Mouse (Mus musculus) intestine, embryonic 16.5 days (tissue): ENCODE data around the gene Bin2. TPM values are rescaled to one million over a fixed set of nuclear protein-coding genes. Genes with fewer than 3 reads are reported as not detected.

Experiments used
- ATAC-seq: fragments of 200-750 bp; cut with Nextera tagmentation; 2 replicates; pipeline ENCODE4 v1.8.0; 2017; ENCODE audit warnings: moderate TSS enrichment, moderate library complexity
- H3K27ac ChIP-seq: fragments of 300-500 bp; sonication (generic); 2 replicates; pipeline ENCODE4 v1.5.1; 2014; ENCODE audit warnings: mild to moderate bottlenecking, low read length
- H3K27me3 ChIP-seq: fragments of 300-500 bp; sonication (generic); replicated peaks from 2 replicates; pipeline ENCODE4 v1.6.1; 2014; ENCODE audit warnings: low read length, control low read depth, mixed read lengths; ENCODE audit not compliant: control insufficient read depth, insufficient read depth
- H3K36me3 ChIP-seq: fragments of 300-500 bp; sonication (generic); 2 replicates; pipeline ENCODE4 v1.6.1; 2014; ENCODE audit warnings: low read length, control low read depth; ENCODE audit not compliant: control insufficient read depth, insufficient read depth
- H3K4me1 ChIP-seq: fragments of 300-500 bp; sonication (generic); 2 replicates; pipeline ENCODE4 v1.6.1; 2014; ENCODE audit warnings: low read length, control low read depth, mixed read lengths; ENCODE audit not compliant: control insufficient read depth, insufficient read depth
- H3K4me2 ChIP-seq: fragments of 300-500 bp; sonication (generic); 2 replicates; pipeline ENCODE4 v1.6.1; 2014; ENCODE audit warnings: low read depth, low read length, control low read depth
- H3K4me3 ChIP-seq: fragments of 300-500 bp; sonication (generic); 2 replicates; pipeline ENCODE4 v1.5.1; 2014; ENCODE audit warnings: mild to moderate bottlenecking, low read length
- H3K9ac ChIP-seq: fragments of 300-500 bp; sonication (generic); 2 replicates; pipeline ENCODE4 v1.6.1; 2014; ENCODE audit warnings: low read depth, low read length
- H3K9me3 ChIP-seq: fragments of 300-500 bp; sonication (generic); 2 replicates; pipeline ENCODE4 v1.6.1; 2016; ENCODE audit warnings: low read length, control low read depth; ENCODE audit not compliant: control insufficient read depth
- WGBS: fragments of 180-500 bp; shearing (Covaris S2); extraction: QIAGEN DNeasy Blood & Tissue Kit; methylation state at CpG from one replicate; pipeline ENCODE4 v1.1.7; 2014; 5-methylcytosine and 5-hydroxymethylcytosine counted together
- polyA plus RNA-seq: library from polyadenylated mRNA; unstranded; fragments of >200 nt; fragmentation: Nextera tagmentation; extraction: Ambion mirVana; gene quantifications from 2 replicates; pipeline ENCODE4 v1.2.1, GENCODE M21; 2015

Bin2 gene
- polyA plus RNA-seq, 1 experiment from 2014 or later = 9.2 TPM

DNA sequence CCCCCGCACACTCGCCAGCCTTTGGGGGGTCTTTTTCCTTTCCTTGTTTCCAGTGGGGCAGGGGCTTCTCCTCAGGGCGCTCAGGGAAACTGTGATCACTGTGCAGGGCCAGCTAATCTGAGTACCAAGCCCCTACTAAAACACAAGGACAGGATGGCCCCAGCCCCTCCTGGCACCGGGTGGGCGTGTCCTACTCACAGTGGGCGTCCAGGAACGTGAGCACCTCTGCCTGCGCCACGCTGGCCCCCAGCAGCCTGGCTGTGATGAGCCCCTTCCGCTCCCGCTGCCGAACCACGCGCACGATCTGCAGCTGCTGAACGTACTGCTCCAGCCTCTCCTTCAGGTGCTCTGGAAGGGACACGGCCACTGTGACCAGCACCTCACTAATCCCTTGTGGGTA lies 34.6 kb upstream of the Bin2 start:
- Histone ChIP-seq H3K4me2 (no peak overlapping the region), H3K4me1 (no peaks in the 10 kb centered on the region), H3K9ac (no peak overlapping the region), H3K36me3 (no peaks in the 10 kb centered on the region), H3K4me3 (no peak overlapping the region), H3K9me3 (no peaks in the 10 kb centered on the region), H3K27ac (no peak overlapping the region), H3K27me3 (no peaks in the 10 kb centered on the region)
- no peak for ATAC-seq
- WGBS = 12% methylated on average over 17 of the region's 17 CpGs

DNA sequence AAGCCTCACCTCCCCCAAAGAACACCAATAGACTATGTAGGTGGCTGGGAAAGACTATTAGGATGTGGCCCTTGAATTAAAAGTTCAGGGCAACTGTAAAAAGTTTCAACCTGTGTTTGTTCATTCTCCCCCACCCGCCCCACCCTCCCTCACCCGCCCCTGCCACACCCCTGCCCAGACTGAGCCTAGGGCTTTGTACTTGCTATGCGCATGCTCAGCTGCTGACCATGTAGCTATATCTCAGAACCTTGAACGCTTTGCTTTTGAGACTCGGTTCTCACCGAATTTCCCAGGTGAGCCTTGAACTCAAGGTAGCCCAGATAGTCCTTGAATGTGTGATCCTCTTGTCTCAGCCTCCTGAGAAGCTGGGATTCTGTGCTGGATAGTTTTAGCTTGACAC lies 32.5 kb upstream of the Bin2 start:
- H3K4me3 ChIP-seq = no peak overlapping the region
- peak; percentile 60; the same call in 1 of the 2 replicates for ATAC-seq

DNA sequence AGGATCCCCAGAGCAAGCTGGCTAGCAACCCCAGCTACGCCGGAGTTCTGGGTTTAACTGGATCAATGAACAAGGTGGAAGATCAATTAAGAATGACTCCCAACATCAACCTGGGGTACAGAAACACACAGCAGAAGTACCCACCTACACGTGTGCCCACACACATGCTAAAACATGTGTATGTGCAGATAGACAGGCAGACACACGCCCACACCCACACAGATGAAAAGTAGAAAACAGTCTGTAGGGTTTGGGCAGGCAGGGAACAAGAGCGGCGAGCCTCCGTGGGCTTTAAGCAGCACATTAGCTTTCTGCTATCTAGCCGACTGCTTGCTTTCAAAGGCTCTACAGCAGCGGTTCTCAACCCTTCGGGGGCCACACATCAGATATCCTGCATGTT lies 31.8 kb upstream of the Bin2 start:
- H3K36me3 ChIP-seq = no peaks in the 10 kb centered on the region
- WGBS = 67% methylated on average over 10 of the region's 10 CpGs
- no peaks in the 10 kb centered on the region for H3K27me3 ChIP-seq
- no peak overlapping the region for H3K4me3 ChIP-seq
- H3K4me2 ChIP-seq = no peak overlapping the region
- no peak for ATAC-seq
- no peaks in the 10 kb centered on the region for H3K4me1 ChIP-seq
- H3K9me3 ChIP-seq = no peaks in the 10 kb centered on the region
- H3K27ac ChIP-seq = no peak overlapping the region
- no peak overlapping the region for H3K9ac ChIP-seq

More for the DNA sequence above, 32.5 kb upstream of the Bin2 start:
- Histone ChIP-seq H3K4me2 (no peak overlapping the region), H3K36me3 (no peaks in the 10 kb centered on the region), H3K4me1 (no peaks in the 10 kb centered on the region), H3K9ac (no peak overlapping the region), H3K9me3 (no peaks in the 10 kb centered on the region), H3K27me3 (no peaks in the 10 kb centered on the region), H3K27ac (no peak overlapping the region)
- 54% methylated on average over 6 of the region's 6 CpGs for WGBS

DNA sequence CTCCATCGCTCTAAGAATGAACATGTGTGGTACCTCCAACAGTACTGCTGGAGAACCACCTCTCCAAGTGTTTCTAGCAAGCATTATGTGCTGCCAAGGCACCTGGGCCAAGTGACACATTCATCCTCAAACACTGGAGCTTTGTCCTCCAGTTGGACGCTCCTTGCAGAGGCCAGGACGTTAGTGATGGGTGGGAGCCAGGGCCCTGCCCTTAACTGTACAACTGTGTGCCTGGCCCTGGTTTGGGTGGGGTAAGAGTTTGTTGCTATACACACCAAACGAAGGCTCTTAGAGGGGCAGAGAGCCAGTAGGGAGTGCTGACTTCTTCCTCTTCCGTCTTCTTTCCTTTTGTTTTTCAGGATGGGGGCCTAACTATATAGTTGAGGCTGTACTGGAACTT lies 31.1 kb upstream of the Bin2 start:
- Histone ChIP-seq H3K4me1 (no peaks in the 10 kb centered on the region), H3K9ac (no peak overlapping the region), H3K4me3 (no peak overlapping the region), H3K27me3 (no peaks in the 10 kb centered on the region), H3K36me3 (no peaks in the 10 kb centered on the region), H3K27ac (no peak overlapping the region), H3K9me3 (no peaks in the 10 kb centered on the region), H3K4me2 (no peak overlapping the region)
- no peak for ATAC-seq
- WGBS = 65% methylated on average over 5 of the region's 5 CpGs

DNA sequence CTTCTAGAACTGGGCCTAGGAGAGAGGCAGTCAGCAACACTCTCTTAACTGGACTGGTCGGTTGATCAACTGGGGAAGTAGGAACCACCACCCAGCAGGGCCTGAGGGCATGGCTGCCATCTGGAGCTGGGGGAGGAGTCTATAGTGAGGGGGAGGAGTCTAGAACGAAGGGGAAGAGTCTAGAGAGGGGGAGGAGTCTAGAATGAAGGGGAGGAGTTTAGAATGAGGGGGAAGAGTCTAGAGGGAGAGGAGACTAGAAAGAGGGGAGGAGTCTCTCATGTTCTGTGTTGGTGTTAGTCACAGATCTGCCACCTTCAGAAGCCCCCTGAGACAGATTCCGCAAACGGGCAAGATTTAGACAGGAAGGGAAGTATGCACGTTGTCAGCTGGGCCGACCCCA lies 30.0 kb upstream of the Bin2 start:
- 73% methylated on average over 6 of the region's 6 CpGs for WGBS
- Histone ChIP-seq H3K4me1 (no peaks in the 10 kb centered on the region), H3K9ac (no peak overlapping the region), H3K4me3 (no peak overlapping the region), H3K27ac (no peak overlapping the region), H3K4me2 (no peak overlapping the region), H3K27me3 (no peaks in the 10 kb centered on the region), H3K9me3 (no peaks in the 10 kb centered on the region), H3K36me3 (no peaks in the 10 kb centered on the region)
- ATAC-seq = no peak

- Histone ChIP-seq H3K9ac (no peak overlapping the region), H3K4me1 (no peaks in the 10 kb centered on the region), H3K36me3 (no peaks in the 10 kb centered on the region), H3K4me3 (no peak overlapping the region), H3K4me2 (no peak overlapping the region), H3K27ac (no peak overlapping the region), H3K27me3 (no peaks in the 10 kb centered on the region), H3K9me3 (no peaks in the 10 kb centered on the region)
- ATAC-seq = no peak
- WGBS = 70% methylated on average over 10 of the region's 10 CpGs
Measured at GRCm38 (mm10) chr15:100698078-100698477, 28.7 kb upstream of the Bin2 start.

- Histone ChIP-seq H3K9ac (no peak overlapping the region), H3K36me3 (no peaks in the 10 kb centered on the region), H3K27ac (no peak overlapping the region), H3K4me2 (no peak overlapping the region), H3K4me3 (no peak overlapping the region), H3K4me1 (no peaks in the 10 kb centered on the region), H3K9me3 (peaks cover 6% of the 10 kb centered on the region), H3K27me3 (no peaks in the 10 kb centered on the region)
- WGBS = 90% methylated on average over 9 of the region's 9 CpGs
- ATAC-seq = no peak
Measured at GRCm38 (mm10) chr15:100694406-100694805, 25.1 kb upstream of the Bin2 start.

DNA sequence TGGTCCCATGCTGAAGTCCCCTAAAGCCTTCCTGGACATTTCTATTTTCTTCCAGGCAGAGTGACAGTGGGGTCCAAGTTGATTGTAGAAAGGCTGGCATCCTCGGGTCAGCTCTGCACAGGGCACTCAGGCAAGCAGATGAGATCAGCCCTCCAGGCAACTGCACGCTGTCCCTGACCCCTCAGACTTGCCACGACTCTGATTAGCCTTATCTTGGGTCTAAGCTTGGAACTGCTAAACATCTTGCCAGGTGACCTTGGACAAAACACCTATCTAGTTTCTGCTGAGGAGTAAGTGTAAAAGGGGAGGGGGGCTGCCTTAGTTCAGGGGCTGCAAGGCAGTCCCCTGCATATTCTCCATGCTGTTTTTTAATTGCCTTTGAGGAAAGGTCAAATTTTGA lies 22.6 kb upstream of the Bin2 start:
- no peak overlapping the region for H3K9ac ChIP-seq
- 45% methylated on average over 3 of the region's 3 CpGs for WGBS
- no peaks in the 10 kb centered on the region for H3K36me3 ChIP-seq
- peaks cover 6% of the 10 kb centered on the region for H3K9me3 ChIP-seq
- no peak overlapping the region for H3K4me3 ChIP-seq
- H3K27ac ChIP-seq = no peak overlapping the region
- ATAC-seq = no peak
- H3K4me2 ChIP-seq = no peak overlapping the region
- H3K27me3 ChIP-seq = no peaks in the 10 kb centered on the region
- peaks cover 6% of the 10 kb centered on the region for H3K4me1 ChIP-seq

- 50% methylated on average over 8 of the region's 8 CpGs for WGBS
- Histone ChIP-seq H3K4me2 (0 out of 2 replicates have a peak within 1 kb of the TSS, but pooled peaks have one; percentile 11), H3K27me3 (no peaks in the 10 kb centered on the region), H3K9me3 (peaks cover 6% of the 10 kb centered on the region), H3K4me3 (peak within 1 kb of the TSS; percentile 11; the same call in 1 of the 2 replicates), H3K36me3 (no peaks in the 10 kb centered on the region), H3K4me1 (peaks cover 8% of the 10 kb centered on the region), H3K27ac (0 out of 2 replicates have a peak within 1 kb of the TSS, but pooled peaks have one; percentile 34), H3K9ac (peak within 1 kb of the TSS; percentile 38; the same call in 1 of the 2 replicates)
- no peak for ATAC-seq
Measured at GRCm38 (mm10) chr15:100687430-100687971, 18.1 kb upstream of the Bin2 start, which contains the start of gene Cela1. Cela1 (minus strand) TSS chr15:100687921.

DNA sequence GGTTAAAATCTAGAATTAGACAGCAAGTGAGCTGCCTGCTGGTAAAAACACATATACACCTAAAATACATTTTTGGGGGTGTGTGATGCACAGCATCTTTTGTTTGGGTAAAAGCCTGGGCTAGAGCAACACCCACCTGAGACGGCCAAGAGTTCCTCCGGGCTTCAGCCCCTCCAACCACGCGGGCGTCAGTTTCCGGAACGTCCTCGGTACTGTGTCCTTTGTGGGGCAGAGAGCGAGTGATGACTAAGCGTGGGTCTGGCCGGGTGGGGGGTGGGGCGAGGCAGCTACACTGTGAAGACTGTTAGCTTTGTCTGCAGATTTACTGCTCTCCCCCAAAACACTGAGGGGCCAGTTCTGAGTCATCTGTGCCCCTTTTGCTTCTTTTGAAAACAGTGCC lies 17.6 kb upstream of the Bin2 start:
- Histone ChIP-seq H3K4me1 (peaks cover 8% of the 10 kb centered on the region), H3K4me2 (no peak overlapping the region), H3K27ac (no peak overlapping the region), H3K4me3 (peak overlapping the region; percentile 11; the same call in 1 of the 2 replicates), H3K9me3 (peaks cover 6% of the 10 kb centered on the region), H3K27me3 (no peaks in the 10 kb centered on the region), H3K9ac (peak overlapping the region; percentile 38; the same call in 1 of the 2 replicates), H3K36me3 (no peaks in the 10 kb centered on the region)
- 22% methylated on average over 12 of the region's 12 CpGs for WGBS
- ATAC-seq = peak; percentile 41; the same call in 1 of the 2 replicates
